Mouse (Mus musculus) limb, embryonic 14.5 days (tissue): Measurements from ENCODE around the gene Ankrd39. TPM values are rescaled to one million over a fixed set of nuclear protein-coding genes. Genes with fewer than 3 reads are reported as not detected.

Source experiments
- ATAC-seq: fragments of 200-750 bp; cut with Nextera tagmentation; 2 replicates; pipeline ENCODE4 v1.8.0; 2017; ENCODE audit warnings: low read depth, moderate number of reproducible peaks, moderate TSS enrichment; ENCODE audit not compliant: low FRiP score
- DNase-seq: peaks from one replicate; pipeline ENCODE4 v3.0.0-alpha.2; 2015; ENCODE audit warnings: low spot score
- H3K27ac ChIP-seq: fragments of 300-500 bp; sonication (generic); replicated peaks from 2 replicates; pipeline ENCODE4 v1.5.1; 2014; ENCODE audit warnings: low read depth, mild to moderate bottlenecking, low read length, moderate library complexity, mixed read lengths
- H3K27me3 ChIP-seq: fragments of 300-500 bp; sonication (generic); 2 replicates; pipeline ENCODE4 v1.6.1; 2014; ENCODE audit warnings: low read length, mixed read lengths; ENCODE audit not compliant: control insufficient read depth, insufficient read depth
- H3K36me3 ChIP-seq: fragments of 300-500 bp; sonication (generic); 2 replicates; pipeline ENCODE4 v1.6.1; 2014; ENCODE audit warnings: mild to moderate bottlenecking, low read length, moderate library complexity, mixed read lengths; ENCODE audit not compliant: control insufficient read depth, insufficient read depth
- H3K4me1 ChIP-seq: fragments of 300-500 bp; sonication (generic); 2 replicates; pipeline ENCODE4 v1.6.1; 2014; ENCODE audit warnings: antibody characterized with exemption, low read length, mixed read lengths; ENCODE audit not compliant: control insufficient read depth, insufficient read depth
- H3K4me2 ChIP-seq: fragments of 300-500 bp; sonication (generic); replicated peaks from 2 replicates; pipeline ENCODE4 v1.6.1; 2014; ENCODE audit warnings: low read depth, mild to moderate bottlenecking, low read length, moderate library complexity; ENCODE audit not compliant: severe bottlenecking
- H3K4me3 ChIP-seq: fragments of 300-500 bp; sonication (generic); replicated peaks from 2 replicates; pipeline ENCODE4 v1.5.1; 2014; ENCODE audit warnings: low read length
- H3K9ac ChIP-seq: fragments of 300-500 bp; sonication (generic); 2 replicates; pipeline ENCODE4 v1.6.1; 2014; ENCODE audit warnings: mild to moderate bottlenecking, low read depth, low read length, moderate library complexity; ENCODE audit not compliant: severe bottlenecking
- H3K9me3 ChIP-seq: fragments of 300-500 bp; sonication (generic); 2 replicates; pipeline ENCODE4 v1.6.1; 2016; ENCODE audit warnings: low read length; ENCODE audit not compliant: control insufficient read depth
- POLR2A ChIP-seq: fragments of 200-500 bp; IDR thresholded peaks from 2 replicates; pipeline ENCODE4 v1.8.0; 2012; ENCODE audit warnings: inconsistent platforms, mild to moderate bottlenecking, moderate library complexity, borderline replicate concordance; ENCODE audit not compliant: insufficient read depth, insufficient read length; ENCODE audit errors: extremely low read depth
- WGBS: fragments of 180-500 bp; shearing (Covaris S2); extraction: QIAGEN DNeasy Blood & Tissue Kit; methylation state at CpG from one replicate; pipeline ENCODE4 v1.1.7; 2014; 5-methylcytosine and 5-hydroxymethylcytosine counted together
- polyA plus RNA-seq, 2 experiments: library from polyadenylated mRNA; depleted of rRNA in 1 of 2; stranded (reverse) in 1 of 2; unstranded in 1 of 2; fragments of >200 nt; fragmentation: Nextera tagmentation in 1 of 2; extraction: Ambion mirVana in 1 of 2; gene quantifications; 2 replicates each; pipeline versions ENCODE4 v1.2.1 to v1.2.3; 2012 to 2014

Gene Ankrd39
- polyA plus RNA-seq, 2 experiments: 22.4 to 22.9 TPM

DNA sequence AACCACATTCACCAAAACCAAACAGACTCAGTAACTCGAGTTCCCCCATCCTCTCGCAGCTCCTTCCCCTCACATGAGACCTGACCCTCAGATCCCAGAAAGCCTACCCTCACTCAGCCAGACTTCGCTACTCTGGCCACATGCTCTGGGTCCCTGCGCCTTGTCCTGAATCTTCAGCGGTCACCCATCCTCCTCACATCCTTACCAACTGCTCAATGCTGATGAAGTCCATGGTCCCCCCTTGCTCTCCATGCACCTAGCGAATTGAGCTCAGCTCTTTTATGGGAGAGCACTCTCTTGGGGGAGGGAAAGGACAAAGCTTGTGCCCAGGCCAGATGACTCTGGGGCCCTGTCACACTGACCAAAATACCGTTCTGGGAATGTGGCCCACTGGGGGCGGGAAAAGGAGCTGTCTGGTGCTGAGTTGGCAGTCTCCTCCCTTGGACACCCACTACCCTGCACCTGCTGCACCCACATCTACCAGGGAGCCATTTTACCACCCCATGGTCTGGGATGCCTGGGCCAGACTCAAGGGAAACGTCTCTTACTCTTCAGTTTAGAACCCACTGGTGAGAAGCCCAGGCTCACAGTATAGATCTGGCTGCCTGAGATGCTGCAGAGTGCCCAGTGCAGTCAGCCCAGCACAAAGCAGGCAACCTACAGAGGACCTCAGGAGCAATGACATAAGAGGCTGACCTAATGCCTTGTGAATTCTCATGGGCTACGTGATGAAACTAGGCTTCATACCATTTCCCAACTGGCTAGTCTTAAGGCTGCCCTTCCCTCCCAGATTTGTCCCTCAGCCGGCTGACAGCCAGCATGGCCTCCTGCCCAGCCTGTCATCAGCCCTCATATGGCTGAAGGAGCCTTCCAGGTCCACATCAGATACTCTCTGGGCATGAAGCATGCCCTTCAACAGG lies 11.5 kb downstream of the Ankrd39 start:
- H3K36me3 ChIP-seq: peaks cover 40% of the 10 kb centered on the region
- no peak overlapping the region for H3K4me3 ChIP-seq
- no peaks in the 10 kb centered on the region for H3K9me3 ChIP-seq
- H3K27ac ChIP-seq: no peak overlapping the region
- TF ChIP-seq POLR2A: no peak
- H3K4me1 ChIP-seq: no peaks in the 10 kb centered on the region
- 84% methylated on average over 11 of the region's 11 CpGs for WGBS
- ATAC-seq (no peak), DNase-seq (no peak)
- H3K9ac ChIP-seq: no peak overlapping the region
- no peak overlapping the region for H3K4me2 ChIP-seq
- no peaks in the 10 kb centered on the region for H3K27me3 ChIP-seq

DNA sequence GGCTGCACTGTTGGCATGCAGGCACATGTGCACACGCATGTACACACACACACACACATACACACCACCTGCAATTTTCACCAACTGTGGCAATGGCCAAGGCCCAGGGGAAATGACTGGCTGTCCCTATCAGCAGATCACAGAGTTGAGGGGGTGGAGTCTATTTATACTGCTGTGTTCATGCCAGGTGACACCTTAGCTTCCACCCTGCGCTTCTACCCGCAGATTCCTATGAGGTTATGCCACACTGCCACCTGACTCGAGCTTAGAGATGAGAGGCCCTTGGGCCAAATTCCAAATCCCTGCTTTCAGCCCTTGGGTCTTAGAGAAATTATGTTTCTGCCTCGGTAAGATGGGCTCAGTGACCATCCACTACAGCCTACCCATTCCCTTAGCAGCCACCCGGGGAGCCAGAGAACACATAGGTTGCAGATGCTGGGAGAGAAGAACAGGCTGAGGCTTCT lies 12.6 kb downstream of the Ankrd39 start:
- DNase-seq: no peak

DNA sequence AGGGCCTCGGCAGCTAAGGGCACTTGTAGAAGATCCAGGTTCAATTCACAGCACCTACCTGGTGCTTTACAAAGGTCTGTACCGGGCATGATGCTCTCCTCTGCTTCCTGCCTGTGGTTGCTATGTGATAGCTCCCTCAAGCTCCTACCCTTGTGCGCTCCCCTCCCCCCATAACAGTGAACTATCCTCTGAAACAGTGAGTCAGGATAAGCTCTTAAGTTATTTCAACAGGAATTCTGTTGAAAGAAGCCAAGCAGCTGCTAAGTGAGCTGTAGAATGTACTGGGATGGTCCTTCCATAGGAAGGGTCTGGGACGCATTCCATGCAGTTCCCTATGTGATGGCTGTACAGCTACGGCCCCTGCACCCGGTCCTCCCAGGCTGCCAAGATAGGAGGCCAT lies 13.7 kb downstream of the Ankrd39 start:
- TF ChIP-seq POLR2A: no peak
- Histone ChIP-seq H3K4me3 (no peak overlapping the region), H3K27me3 (no peaks in the 10 kb centered on the region), H3K36me3 (peaks cover 25% of the 10 kb centered on the region), H3K27ac (no peak overlapping the region), H3K9me3 (no peaks in the 10 kb centered on the region), H3K9ac (no peak overlapping the region), H3K4me2 (no peak overlapping the region), H3K4me1 (no peaks in the 10 kb centered on the region)
- ATAC-seq: 0 out of 2 replicates have a peak, but pooled peaks have one; percentile 23
- no peak for DNase-seq
- 72% methylated on average over 6 of the region's 6 CpGs for WGBS

More for the DNA sequence above, 12.6 kb downstream of the Ankrd39 start:
- no peak overlapping the region for H3K9ac ChIP-seq
- peaks cover 36% of the 10 kb centered on the region for H3K36me3 ChIP-seq
- no peak for ATAC-seq
- H3K4me2 ChIP-seq: no peak overlapping the region
- TF ChIP-seq POLR2A: no peak
- no peaks in the 10 kb centered on the region for H3K27me3 ChIP-seq
- H3K9me3 ChIP-seq: no peaks in the 10 kb centered on the region
- H3K27ac ChIP-seq: no peak overlapping the region
- WGBS: 70% methylated on average over 6 of the region's 6 CpGs
- no peaks in the 10 kb centered on the region for H3K4me1 ChIP-seq
- H3K4me3 ChIP-seq: no peak overlapping the region

DNA sequence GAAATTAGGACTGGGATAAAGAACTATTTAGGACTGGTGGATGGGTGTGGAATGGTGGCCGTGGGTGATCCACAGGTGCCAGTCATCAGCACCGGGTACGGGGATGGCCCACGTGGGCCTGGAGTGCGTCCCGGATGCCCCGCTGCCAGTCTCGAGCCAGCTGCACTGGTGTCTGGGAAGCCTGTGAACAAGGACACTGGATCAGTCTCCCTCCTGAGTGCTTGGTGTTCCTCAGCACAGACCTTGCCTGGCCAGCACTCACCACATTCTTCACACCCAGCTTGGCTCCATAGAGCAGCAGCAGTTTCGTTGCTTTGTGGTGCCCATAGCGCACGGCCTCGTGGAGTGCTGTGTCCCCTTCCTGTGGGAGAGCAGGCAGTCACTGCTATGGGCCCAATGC lies 15.8 kb downstream of the Ankrd39 start:
- H3K27me3 ChIP-seq: no peaks in the 10 kb centered on the region
- H3K4me3 ChIP-seq: no peak overlapping the region
- TF ChIP-seq POLR2A: no peak
- 95% methylated on average over 12 of the region's 12 CpGs for WGBS
- ATAC-seq: no peak
- DNase-seq: no peak
- no peak overlapping the region for H3K4me2 ChIP-seq
- no peak overlapping the region for H3K27ac ChIP-seq
- H3K36me3 ChIP-seq: peaks cover 24% of the 10 kb centered on the region
- no peak overlapping the region for H3K9ac ChIP-seq
- no peaks in the 10 kb centered on the region for H3K4me1 ChIP-seq
- H3K9me3 ChIP-seq: no peaks in the 10 kb centered on the region

DNA sequence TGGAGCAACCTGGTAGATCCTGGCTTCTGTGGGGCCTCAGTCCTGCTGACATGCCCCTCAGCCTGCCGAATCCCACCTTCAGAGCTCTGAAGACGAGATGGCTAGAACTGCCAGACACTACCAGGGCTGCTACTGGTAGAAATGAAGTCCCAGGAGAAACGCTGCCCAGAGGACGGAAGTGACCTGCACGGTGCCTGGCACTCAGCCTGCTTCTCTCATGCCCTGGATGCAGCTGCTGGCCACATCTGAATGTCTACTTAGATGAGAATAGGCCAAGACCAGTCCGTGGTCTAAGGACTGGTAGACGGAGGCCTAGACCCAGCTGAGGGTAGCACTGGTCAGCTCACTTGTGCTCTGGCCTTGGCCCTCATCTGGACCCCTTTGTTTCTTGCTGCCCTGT lies 16.3 kb downstream of the Ankrd39 start:
- Histone ChIP-seq H3K4me1 (no peaks in the 10 kb centered on the region), H3K9me3 (no peaks in the 10 kb centered on the region), H3K27me3 (no peaks in the 10 kb centered on the region), H3K4me2 (no peak overlapping the region), H3K36me3 (peaks cover 29% of the 10 kb centered on the region), H3K9ac (no peak overlapping the region), H3K4me3 (no peak overlapping the region), H3K27ac (no peak overlapping the region)
- ATAC-seq (no peak), DNase-seq (no peak)
- WGBS: 91% methylated on average over 7 of the region's 7 CpGs
- no peak for TF ChIP-seq POLR2A
